Mouse (Mus musculus): ENCODE data around the gene Insc. TPM values are rescaled to one million over a fixed set of nuclear protein-coding genes. Genes with fewer than 3 reads are reported as not detected.
"Not testable (repeated sequence)": the region's sequence is repeated elsewhere in the genome, so short reads cannot be mapped to it uniquely, and the experiment has no call there.

Insc gene
- total RNA-seq (2017) = not detected in 3 replicates

- no peak for ATAC-seq (replicated peaks; ENCODE audit: insufficient number of reproducible peaks, low FRiP score, low TSS enrichment, poor library complexity, severe bottlenecking)
Measured at GRCm38 (mm10) chr7:114743022-114743780, at the start of gene Insc. Gene Insc, plus strand, starts transcription at chr7:114743694.

GRCm38 (mm10) chr7:114700871-114701270 lies 42.6 kb upstream of the Insc start:
- ATAC-seq (replicated peaks; ENCODE audit: insufficient number of reproducible peaks, low FRiP score, low TSS enrichment, poor library complexity, severe bottlenecking) = no peak

- no peak for ATAC-seq (replicated peaks; ENCODE audit: insufficient number of reproducible peaks, low FRiP score, low TSS enrichment, poor library complexity, severe bottlenecking)
Measured at GRCm38 (mm10) chr7:114706716-114707115, 36.8 kb upstream of the Insc start.

- no peak for ATAC-seq (replicated peaks; ENCODE audit: insufficient number of reproducible peaks, low FRiP score, low TSS enrichment, poor library complexity, severe bottlenecking)
Measured at GRCm38 (mm10) chr7:114707398-114707797, 36.1 kb upstream of the Insc start.

GRCm38 (mm10) chr7:114710419-114710818 lies 33.1 kb upstream of the Insc start:
- ATAC-seq (replicated peaks; ENCODE audit: insufficient number of reproducible peaks, low FRiP score, low TSS enrichment, poor library complexity, severe bottlenecking) = no peak

GRCm38 (mm10) chr7:114712523-114712922 lies 31.0 kb upstream of the Insc start:
- ATAC-seq (replicated peaks; ENCODE audit: insufficient number of reproducible peaks, low FRiP score, low TSS enrichment, poor library complexity, severe bottlenecking) = no peak

GRCm38 (mm10) chr7:114718300-114718699 lies 25.2 kb upstream of the Insc start, which contains the start of gene Calcb:
Gene Calcb, plus strand, starts transcription at chr7:114718643.
- no peak for ATAC-seq (replicated peaks; ENCODE audit: insufficient number of reproducible peaks, low FRiP score, low TSS enrichment, poor library complexity, severe bottlenecking)

- ATAC-seq (replicated peaks; ENCODE audit: insufficient number of reproducible peaks, low FRiP score, low TSS enrichment, poor library complexity, severe bottlenecking) = no peak
Measured at GRCm38 (mm10) chr7:114719381-114720131, 23.9 kb upstream of the Insc start.

- ATAC-seq (replicated peaks; ENCODE audit: insufficient number of reproducible peaks, low FRiP score, low TSS enrichment, poor library complexity, severe bottlenecking) = not testable (repeated sequence)
Measured at GRCm38 (mm10) chr7:114729696-114730095, 13.8 kb upstream of the Insc start.

GRCm38 (mm10) chr7:114731175-114731574 lies 12.3 kb upstream of the Insc start:
- ATAC-seq (replicated peaks; ENCODE audit: insufficient number of reproducible peaks, low FRiP score, low TSS enrichment, poor library complexity, severe bottlenecking) = no peak

- ATAC-seq (replicated peaks; ENCODE audit: insufficient number of reproducible peaks, low FRiP score, low TSS enrichment, poor library complexity, severe bottlenecking) = not testable (repeated sequence)
Measured at GRCm38 (mm10) chr7:114731700-114732099, 11.8 kb upstream of the Insc start.

GRCm38 (mm10) chr7:114736256-114736655 lies 7.2 kb upstream of the Insc start:
- no peak for ATAC-seq (replicated peaks; ENCODE audit: insufficient number of reproducible peaks, low FRiP score, low TSS enrichment, poor library complexity, severe bottlenecking)

- no peak for ATAC-seq (replicated peaks; ENCODE audit: insufficient number of reproducible peaks, low FRiP score, low TSS enrichment, poor library complexity, severe bottlenecking)
Measured at GRCm38 (mm10) chr7:114738166-114738565, 5.3 kb upstream of the Insc start.

- ATAC-seq (replicated peaks; ENCODE audit: insufficient number of reproducible peaks, low FRiP score, low TSS enrichment, poor library complexity, severe bottlenecking) = no peak
Measured at GRCm38 (mm10) chr7:114740360-114741165, 2.9 kb upstream of the Insc start.

- ATAC-seq (replicated peaks; ENCODE audit: insufficient number of reproducible peaks, low FRiP score, low TSS enrichment, poor library complexity, severe bottlenecking) = no peak
Measured at GRCm38 (mm10) chr7:114744639-114745245, 1.2 kb downstream of the Insc start.

- ATAC-seq (replicated peaks; ENCODE audit: insufficient number of reproducible peaks, low FRiP score, low TSS enrichment, poor library complexity, severe bottlenecking) = no peak
Measured at GRCm38 (mm10) chr7:114745481-114746271, 2.2 kb downstream of the Insc start.

GRCm38 (mm10) chr7:114747596-114747995 lies 4.1 kb downstream of the Insc start:
- ATAC-seq (replicated peaks; ENCODE audit: insufficient number of reproducible peaks, low FRiP score, low TSS enrichment, poor library complexity, severe bottlenecking) = no peak

GRCm38 (mm10) chr7:114748239-114748638 lies 4.7 kb downstream of the Insc start:
- no peak for ATAC-seq (replicated peaks; ENCODE audit: insufficient number of reproducible peaks, low FRiP score, low TSS enrichment, poor library complexity, severe bottlenecking)

Measured in monocyte, adult 5-6 weeks (primary cell).